Mouse (Mus musculus): ENCODE data around the gene Akap8l.

The Akap8l gene

DNA sequence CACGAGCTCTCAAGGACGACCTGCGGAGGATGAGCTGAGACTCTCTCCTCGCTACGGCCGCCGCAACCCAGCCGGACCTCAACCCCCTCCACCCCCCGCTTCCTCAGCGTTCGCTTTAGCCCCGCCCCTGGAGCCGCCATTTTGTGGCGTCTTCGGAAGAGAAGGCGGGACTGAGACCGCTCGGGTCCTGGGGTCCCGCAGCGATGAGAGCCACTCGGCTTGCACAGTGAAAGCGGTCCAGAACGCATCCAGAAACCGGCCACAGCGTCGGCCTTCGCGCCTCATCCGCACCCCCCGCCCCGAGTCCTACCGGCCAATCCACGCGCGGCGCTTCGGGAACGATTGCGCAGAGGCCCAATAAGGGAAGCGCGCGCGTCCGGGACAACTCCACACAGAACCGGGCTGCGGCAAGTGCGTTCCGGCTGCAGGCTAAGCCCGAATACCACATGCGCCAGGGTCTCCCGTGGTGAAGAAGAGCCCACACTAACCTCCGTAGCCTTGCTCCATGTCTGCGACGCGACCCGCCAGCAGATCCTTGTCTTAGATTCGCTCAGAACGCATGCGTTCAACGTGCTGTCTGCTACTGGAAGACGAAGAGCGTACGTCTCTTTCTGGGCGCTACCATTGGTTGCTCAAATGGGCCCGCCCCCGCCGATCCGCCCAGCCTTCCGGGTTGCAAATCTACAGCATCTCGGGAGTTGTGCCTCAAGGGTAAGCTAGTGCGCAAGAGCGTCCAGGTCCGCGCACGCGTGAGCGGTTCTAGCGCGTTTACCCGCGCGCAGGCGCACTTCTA, 29.6 kb downstream of the Akap8l start, which contains the start of gene Akap8:
Gene Akap8, minus strand, starts transcription at position 642 of the 793 bp plus-strand sequence.
- peak; percentile 100 for DNase-seq (ENCODE audit: low spot score in 2 of 2)

DNA sequence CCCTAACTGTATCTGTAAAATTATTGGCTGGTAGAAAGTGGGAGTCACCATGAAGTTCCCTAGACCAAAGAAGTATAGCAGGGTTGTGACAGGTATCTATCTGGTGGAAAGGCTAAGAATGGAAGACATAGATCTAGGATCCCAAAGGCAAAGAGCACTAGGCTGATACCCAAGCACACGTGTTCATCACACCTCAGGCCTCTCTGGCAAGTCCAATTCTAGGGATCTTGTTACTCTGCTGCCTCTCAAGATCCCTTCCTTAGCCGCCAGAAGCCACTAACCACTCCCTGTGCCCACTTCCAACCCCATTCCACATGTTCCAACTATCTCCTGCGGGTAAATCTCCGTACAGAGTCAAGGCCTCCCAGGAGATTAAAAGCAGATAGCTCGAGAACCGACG, 30.5 kb downstream of the Akap8l start:
- no peak for DNase-seq (ENCODE audit: low spot score in 2 of 2)

DNA sequence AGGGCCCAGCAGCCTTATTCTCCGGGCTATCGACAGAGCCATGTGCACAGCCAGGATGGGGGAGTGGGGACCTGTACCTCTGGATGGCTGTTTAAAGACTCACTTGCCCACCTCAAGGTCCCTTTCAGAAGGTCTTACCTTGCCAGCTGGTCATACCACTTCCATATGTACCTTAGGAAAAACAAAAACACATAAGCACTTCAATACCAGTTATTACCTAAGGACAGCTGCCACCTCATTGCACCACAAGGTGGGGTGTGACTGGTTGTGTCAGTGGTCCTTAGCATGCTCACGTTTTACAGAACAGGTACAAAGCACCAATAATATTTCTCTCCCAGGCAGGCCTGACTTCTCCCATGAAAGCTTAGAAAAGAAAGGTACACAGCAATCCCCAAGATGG, 32.7 kb downstream of the Akap8l start:
- DNase-seq (ENCODE audit: low spot score in 2 of 2), result no peak

DNA sequence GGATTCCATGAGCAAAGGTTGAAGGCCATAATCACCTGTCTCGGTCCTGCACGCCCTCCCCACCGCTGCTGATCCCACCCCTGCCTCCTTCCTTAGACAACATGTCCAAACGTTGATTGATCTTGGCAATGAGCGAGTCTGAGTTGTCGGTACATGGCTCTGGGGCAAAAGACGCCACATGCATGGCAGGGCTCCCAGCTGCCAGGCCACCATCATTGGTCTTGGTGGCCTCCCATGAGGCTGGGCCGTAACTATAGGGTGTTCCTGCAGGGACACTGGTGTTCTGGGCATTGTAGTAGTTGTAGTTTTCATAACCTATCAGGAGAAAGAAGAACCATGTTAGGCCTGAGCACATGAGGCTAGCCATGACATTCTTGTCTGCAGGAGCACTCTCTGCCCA, 33.4 kb downstream of the Akap8l start:
- no peak for DNase-seq (ENCODE audit: low spot score in 2 of 2)

DNA sequence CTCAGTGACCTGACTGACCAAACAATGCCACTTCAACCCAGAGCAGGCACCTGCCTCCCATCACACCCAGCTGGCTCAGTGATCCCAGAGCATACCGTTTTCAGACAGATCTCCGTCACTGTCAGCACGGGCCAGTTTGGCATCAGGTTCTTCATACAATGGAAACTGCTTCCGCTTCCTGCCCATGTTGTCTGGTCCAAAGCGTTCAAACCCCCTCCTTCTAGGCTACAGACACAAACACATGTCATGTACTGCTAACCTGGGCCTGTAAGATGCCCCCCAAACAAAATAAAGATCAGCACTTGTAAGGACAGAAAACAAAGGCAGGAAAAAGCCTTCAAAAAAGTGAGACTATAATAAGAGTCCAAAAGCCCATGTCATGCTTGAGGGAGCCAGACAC, 34.8 kb downstream of the Akap8l start:
- DNase-seq (ENCODE audit: low spot score in 2 of 2), result no peak

DNA sequence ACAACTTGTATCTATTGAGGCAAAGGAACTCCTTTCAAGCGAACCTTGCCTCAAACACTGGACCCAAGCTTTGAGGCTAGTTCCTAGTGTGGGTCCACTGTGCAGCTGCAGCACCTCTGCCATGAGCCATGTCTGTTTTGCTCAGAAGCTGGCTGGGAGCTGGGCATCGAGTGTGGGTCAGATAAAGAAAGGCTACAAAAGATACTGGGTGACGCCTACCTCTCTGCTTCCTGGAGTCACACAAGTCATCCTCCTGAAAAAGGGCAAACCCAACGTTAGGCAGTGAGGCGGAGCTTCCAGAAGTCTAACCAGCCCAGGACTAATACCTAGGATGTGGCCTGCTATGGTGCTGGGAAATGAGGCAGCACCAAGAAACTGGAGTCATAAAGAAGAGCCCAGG, 36.5 kb downstream of the Akap8l start:
- DNase-seq (ENCODE audit: low spot score in 2 of 2), result no peak

DNA sequence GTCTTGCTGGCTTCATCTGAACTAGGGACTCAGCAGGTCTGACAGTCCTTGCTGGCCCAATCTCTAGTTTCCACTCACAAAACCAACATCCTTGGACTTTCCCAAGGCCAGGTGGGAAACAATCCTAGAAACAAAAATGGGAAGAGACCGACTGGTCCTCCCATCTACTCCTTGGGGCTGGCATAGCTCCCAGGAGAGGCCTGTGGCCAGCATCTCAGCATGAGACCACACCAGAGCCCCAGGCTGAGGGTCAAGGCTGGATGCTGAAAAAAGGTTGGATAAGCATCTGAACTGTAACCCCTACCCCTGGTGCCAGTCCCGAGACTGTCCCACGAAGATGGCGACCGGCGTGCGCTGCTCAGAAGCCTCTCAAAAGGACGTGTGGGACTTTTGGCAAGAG, 37.6 kb downstream of the Akap8l start:
- DNase-seq (ENCODE audit: low spot score in 2 of 2), result no peak

DNA sequence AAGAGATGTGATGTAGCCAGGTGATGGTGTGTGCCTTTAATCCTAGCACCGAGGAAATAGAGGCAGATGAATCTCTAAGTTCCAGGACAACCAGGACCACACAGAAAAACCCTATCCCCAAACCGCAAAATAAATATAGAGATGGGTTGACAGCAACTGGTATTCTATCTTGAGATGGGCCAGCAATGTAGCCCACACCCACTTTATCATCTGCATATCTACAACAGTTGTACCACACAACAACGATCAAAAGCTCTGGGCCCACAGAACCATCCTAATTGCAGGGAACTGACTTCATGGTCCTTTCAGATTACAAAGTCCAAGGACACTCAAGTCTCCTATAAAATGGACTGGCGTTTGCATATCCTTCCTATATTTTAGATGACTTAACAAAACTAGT, 42.4 kb downstream of the Akap8l start:
- no peak for DNase-seq (ENCODE audit: low spot score in 2 of 2)

DNA sequence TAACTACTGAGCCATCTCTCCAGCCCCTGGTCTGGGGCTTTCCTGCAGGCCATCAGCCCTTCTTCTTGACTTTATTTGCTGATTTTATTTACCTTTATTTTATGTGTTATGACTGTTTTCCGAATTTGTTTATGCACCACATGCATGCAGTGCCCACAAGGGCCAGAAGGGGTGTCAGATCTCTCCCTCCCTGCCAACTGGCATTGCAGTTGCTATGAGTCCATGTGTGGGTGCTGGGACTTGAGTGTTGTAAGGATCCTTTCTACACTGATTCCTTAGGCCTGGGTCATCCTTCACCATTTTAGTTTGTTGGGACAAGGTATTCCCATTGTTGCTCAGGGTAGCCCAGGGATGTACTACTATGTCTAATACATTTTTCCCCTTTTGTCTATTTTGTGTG, 52.3 kb downstream of the Akap8l start:
- DNase-seq (ENCODE audit: low spot score in 2 of 2), result no peak

DNA sequence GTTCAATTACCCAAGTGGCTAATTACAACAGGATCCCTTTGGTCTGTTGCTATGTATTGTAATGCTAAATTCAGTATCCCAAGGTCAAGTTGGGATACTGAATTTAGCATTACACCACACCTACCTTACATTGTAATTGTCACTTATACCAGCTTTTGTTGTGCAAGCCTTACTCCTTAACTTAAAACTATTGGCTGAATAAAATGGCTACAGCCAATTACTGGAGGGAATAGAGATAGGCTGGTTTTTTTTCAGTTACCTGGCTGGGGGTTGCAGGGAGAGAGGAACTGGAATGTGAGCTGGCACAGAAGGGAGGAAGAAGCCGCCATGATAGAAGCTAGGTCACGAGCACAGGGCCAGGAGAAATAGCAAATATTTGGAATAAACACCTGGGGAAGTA, 54.5 kb downstream of the Akap8l start:
- DNase-seq (ENCODE audit: low spot score in 2 of 2), result no peak

DNA sequence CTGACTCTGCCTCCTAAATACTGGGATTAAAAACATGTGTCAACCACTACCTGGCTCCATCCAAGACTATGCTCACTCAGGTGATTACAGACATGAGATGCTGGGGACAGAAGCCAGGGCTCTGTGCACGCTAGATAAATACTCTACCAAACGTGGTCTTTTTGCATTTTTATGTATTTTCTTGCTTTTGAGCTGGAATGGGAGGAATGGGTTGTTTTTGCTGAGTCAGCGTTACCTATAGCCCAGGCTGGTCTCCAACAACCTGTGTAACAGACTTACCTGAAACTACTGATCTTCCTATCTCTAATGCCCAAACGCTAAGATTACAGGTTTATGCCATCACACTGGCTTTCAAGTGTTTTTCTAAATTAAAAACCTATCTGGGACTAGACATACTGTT, 55.2 kb downstream of the Akap8l start:
- DNase-seq (ENCODE audit: low spot score in 2 of 2), result no peak

DNA sequence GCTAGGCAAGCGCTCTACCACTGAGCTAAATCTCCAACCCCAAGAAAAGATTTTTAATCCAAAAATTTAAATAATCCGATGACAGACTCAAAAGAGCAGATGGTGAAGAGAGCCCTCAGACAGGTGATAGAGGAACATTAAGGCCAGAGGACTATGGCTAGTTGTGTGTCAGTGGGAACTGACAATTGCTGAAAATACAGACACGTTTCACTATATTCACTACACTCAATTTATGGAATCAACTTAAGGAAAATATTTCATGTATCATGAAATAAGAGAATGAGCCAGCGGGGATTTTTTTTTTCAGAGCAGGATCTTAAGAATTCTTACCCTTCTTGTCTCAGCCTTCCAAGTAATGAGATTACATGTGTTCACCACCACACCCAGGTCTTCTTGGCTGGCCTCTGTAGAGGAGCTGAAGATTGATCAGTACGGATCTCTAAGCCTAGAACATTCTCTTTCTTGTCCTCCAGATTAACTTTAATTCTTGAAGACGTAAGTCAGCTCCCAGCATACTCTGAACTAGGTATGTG, 65.2 kb downstream of the Akap8l start:
- no peak for DNase-seq (ENCODE audit: low spot score in 2 of 2)

DNA sequence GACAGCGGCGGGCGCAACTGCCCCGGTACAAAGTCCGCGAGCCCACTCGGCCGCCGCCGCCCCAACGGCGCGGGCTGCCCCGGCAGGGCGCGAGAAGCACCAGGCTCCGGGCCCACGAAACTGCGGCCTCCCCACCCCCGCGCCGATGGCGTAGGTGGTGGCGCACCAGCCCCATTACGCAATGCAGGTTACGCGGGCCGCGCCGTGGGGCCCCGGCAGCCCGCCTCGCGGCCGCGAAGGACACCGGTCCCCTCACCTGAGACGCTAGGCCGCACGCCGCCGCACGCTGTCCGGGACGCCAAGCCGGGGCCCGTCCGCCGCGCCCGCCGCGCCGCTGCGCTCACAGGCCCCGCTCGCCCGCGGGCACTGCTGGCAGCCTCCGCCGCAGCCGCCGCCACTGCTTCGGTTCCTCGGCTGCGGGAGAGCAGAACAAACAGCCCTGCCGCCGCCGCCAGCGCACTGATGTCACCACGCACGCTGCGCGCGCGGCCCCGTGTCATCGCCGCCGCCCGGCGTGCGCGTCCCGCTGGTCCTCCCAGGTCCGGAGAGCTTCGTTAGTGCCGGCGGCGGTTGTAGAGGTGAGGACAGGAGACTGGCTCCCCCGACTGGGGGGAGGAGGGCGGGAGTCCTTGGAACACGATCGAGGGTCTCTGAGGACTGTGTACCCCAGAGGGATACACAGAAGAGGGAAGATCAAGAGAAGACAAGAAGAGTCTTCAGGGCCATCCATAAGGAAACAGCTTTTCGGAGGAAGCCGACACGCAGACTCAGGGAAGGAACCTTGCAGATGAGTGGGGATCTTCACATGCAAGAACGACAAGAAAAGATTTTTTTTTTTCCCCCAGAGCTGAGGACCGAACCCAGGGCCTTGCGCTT, 65.9 kb downstream of the Akap8l start, which contains the start of gene Brd4:
Gene Brd4, minus strand, starts transcription at position 461 of the 876 bp plus-strand sequence.
- peak; percentile 85 to 90 for DNase-seq (ENCODE audit: low spot score in 2 of 2)

DNA sequence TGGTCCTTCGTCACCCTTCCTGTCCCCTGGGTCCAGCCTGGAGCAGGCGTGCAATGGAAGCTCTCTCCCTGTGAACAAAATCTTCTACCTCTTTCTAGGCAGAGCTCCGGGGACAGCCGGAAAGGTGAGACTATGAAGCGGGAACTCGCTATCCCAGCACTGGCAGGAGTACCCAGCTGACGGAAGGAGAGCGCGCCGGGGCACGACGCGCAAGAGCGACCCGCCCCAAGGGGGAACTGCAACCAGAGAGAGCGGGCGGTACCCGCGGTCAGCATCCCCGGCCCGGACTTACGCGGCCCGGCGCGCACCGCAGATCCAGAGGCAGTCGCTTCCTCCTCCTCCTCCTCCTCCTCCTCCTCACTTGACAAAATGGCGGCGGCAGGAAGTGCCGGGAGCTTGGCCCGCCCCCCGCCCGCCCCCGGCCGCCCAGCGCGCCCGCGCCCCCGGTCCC, 66.6 kb downstream of the Akap8l start:
- DNase-seq (ENCODE audit: low spot score in 2 of 2), result peak in 1 of 2 experiments; percentile 33

DNA sequence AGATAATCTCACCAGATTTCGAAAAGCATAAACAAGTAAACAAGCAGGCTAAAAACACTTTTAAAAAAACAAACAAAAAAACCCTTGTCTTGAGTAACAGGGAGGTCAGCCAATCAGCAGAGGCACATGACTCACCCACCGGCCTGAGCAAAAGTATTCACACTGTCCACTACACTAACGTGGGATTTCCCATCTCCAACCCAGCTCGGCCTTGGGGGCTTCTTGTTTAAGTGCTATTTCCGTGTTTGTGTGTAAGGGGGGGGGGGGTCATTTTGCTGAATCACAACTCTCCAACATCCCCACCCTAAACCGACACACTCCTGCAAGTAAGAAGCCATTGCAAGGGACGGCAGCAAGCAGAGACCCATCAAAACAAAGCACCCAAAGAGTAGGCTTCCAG, 67.1 kb downstream of the Akap8l start:
- no peak for DNase-seq (ENCODE audit: low spot score in 2 of 2)

DNA sequence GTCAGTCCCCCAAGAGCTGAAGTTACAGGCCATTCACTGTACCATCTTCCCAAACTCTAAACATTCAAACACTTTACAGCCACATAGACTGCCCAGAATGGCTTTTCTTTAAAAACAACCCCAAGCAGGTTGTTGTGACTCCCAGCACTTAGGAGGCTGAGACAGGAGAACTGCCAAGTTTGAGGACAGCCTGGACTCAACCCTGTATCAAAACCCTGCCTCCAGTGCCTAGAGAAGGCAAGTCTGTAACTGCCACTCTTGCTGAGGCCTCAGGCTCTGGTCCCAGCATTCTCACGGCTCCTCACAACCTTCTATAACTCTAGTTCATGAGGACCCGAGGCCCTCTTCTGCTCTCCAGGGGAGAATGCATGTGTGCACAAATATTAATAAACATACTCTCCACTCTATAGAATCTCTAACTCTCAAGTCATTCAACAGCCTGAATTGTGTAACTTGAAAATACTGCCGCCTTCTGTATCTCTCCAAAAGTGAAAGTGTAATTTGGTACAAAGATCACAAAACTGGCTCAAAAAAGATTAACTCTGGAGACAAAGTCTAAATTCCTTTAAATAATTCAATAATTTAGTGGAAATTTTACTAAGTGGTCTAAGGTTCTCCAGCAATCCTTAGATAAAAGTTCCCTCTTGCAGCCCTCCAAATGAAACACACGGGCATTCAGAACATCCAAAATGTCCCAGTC, 68.6 kb downstream of the Akap8l start:
- no peak for DNase-seq (ENCODE audit: low spot score in 2 of 2)

DNA sequence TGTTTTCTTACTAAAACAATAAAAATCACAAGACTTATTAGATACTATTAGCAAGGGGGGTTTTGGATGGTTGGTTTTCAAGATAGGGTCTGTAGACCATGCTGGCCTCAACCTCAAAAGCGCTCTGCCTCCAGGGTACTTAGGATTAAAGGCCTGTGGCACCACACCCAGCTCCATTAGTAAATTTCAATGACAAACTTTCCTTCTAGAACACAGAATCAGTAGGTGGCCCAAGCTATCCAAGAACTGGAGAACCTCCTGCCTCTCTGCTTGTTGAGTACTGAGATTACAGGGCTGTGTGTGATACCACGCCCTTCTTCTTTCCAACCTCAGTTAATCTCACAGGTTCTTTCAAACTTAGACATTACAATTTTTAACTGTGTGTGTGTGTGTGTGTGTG, 69.3 kb downstream of the Akap8l start:
- DNase-seq (ENCODE audit: low spot score in 2 of 2), result no peak

DNA sequence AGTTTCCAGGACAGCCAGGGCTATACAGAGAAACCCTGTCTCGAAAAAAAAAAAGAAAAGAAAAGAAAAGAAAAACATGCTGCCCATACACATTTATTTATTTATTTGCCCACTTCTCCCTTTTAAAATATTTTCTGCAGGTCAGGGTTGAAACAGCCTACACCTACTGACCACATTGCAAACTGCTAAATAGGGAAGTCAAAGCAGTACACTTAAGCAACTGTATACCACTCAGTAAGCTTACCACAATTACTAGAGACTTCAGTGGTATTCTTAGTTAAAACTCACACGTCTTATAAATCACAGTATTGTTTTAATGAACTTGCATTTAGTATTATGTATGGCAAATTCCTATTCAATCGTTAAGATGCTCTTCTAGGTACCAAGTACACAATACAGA, 69.8 kb downstream of the Akap8l start:
- DNase-seq (ENCODE audit: low spot score in 2 of 2), result no peak

DNA sequence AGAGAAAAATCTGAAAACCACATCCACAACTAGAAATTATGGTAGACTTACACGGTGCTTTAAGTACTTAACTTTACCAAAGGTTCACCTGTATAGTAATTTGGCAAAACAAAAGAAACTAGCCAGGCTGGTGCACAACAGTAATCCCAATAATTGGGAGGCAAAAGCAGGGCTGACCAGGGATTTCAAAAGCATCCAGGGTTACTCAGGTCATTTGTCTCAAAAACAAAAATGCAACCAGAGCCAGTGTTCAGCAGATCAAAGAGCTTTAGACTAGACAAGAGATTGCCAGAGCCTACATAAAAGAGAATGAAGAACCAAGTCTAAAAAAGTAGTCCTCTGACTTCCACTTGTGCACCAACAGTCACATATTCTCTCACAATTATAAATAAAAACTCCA, 73.2 kb downstream of the Akap8l start:
- DNase-seq (ENCODE audit: low spot score in 2 of 2), result no peak

DNA sequence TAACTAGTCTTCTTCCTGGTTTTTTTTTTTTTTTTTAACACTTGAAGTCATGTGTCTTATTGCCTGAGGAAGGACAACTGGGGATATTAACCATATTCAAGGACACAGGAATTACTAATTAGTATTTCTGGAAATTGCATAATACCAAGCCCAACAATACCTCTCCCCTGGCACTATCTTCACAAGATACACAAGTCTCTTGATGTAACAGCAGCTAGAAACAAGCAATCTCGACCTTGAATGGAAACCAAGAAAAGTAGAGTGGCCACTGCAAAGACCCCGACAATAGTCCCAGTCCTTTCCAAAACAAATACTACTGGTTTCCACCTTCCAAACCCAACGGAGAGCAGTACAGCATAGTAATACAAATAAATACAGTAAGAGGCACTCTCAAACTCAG, 74.8 kb downstream of the Akap8l start:
- DNase-seq (ENCODE audit: low spot score in 2 of 2), result no peak

All from right cerebral cortex, postnatal 36 days (tissue).